Mouse (Mus musculus) adrenal gland, postnatal 14 days (tissue): ENCODE data around the gene Cep164. TPM values are rescaled to one million over a fixed set of nuclear protein-coding genes. Genes with fewer than 3 reads are reported as not detected.
"Not testable (repeated sequence)": the region's sequence is repeated elsewhere in the genome, so short reads cannot be mapped to it uniquely, and the experiment has no call there.

Experiments
- DNase-seq: peaks from one replicate; pipeline ENCODE4 v3.0.0; 2021; ENCODE audit warnings: mixed read lengths
- long read RNA-seq, 2 experiments: library from polyadenylated mRNA; stranded (forward); transcript quantifications; one replicate each; pipeline ENCODE4 v2.0.0; 2021
- total RNA-seq: library from RNA; stranded (reverse); gene quantifications from 2 replicates; pipeline ENCODE4 v1.2.3, GENCODE M21; 2021

Gene Cep164
- 12.4 and 13.1 TPM in 2 replicates for total RNA-seq
- long read RNA-seq, experiment 1, full-length matches to known transcripts, result 1 of 3 reads
- long read RNA-seq, experiment 1, partial matches to known transcripts, result 2 of 3 reads
- long read RNA-seq, experiment 1, other reads (novel, unspliced or antisense), result 0 of 3 reads
- long read RNA-seq, experiment 2, partial matches to known transcripts, result 3 of 3 reads
- long read RNA-seq, experiment 2, other reads (novel, unspliced or antisense), result 0 of 3 reads

DNA sequence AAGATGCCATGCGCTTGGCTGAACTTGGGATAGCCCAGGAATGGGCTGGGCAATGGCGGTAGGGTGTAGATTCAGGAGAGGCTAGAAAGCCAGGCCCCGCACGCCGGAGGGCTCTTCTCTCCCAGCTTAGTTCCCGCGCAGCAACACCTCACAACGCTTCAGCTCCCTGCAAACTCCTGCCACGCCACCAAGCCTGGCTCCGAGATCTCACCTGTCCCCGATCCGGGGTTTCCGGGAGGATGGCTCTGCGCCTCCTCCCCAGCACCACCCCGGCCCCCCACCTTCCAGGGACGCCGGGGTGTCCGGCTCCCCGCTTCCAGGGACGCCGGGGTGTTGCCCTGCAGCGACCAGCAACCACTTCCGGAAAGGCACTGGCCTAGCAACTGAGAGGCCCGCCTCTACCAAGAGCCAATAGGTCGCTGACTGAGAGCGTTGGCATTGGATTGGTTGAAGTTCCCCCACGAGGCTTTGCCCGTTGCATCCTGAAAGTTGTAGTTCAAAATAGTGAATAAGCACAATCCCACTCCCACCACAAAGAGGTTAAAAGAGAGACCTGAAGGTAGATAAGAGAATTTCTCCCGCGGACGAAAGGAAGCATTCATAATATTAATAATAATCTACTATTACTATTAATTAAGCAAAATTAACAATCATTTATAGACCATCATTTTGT is at the start of gene Cep164:
Gene Cep164 (minus strand): TSS at position 401 of the 673 bp plus-strand sequence.
- peak; percentile 94 for DNase-seq

DNA sequence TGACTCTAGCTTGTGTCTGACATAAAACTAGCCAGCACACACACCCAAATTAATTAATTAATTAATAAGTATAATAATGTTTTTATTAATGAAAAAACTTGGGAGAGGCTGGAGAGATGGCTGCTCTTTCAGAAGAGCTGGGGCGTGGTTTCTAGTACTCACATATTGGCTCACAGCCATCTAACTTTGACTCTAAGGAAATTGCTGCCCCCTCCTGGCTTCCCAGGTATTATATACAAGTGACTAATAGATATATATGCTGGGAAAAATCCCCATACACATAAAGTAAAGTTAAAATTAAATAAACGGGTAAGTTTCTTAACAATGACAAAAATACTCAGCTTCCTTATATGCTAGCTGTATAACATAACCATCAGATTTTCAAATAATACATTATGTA is 49.4 kb upstream of the Cep164 start:
- peak; percentile 31 for DNase-seq

- DNase-seq, result no peak
These were observed 41.8 kb upstream of the Cep164 start for GRCm38 (mm10) chr9:45870265-45870664.

DNA sequence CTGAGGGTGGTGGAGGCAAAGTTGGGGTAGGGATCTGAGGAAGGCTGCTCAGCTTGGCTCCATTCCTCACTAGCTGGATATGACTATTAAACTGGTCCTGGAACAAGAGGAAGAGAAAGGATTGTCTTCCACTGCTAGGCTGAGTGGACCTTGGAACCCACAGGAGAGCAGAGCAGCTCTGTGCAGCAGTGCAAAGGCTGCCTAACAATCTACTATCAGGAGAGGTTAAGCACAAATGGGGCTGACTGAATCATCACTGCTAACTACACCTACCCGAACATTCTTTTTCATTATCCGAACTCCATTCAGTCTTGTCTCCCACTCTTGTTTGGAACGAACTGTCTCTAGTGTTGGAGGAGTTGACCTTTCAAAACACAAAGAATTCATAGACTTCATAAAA is 40.7 kb upstream of the Cep164 start:
- no peak for DNase-seq

- DNase-seq, result no peak
These were observed 33.3 kb upstream of the Cep164 start for GRCm38 (mm10) chr9:45861813-45862212.

GRCm38 (mm10) chr9:45859364-45859763 is 30.9 kb upstream of the Cep164 start:
- no peak for DNase-seq

GRCm38 (mm10) chr9:45854136-45854535 is 25.6 kb upstream of the Cep164 start:
- DNase-seq, result no peak

DNA sequence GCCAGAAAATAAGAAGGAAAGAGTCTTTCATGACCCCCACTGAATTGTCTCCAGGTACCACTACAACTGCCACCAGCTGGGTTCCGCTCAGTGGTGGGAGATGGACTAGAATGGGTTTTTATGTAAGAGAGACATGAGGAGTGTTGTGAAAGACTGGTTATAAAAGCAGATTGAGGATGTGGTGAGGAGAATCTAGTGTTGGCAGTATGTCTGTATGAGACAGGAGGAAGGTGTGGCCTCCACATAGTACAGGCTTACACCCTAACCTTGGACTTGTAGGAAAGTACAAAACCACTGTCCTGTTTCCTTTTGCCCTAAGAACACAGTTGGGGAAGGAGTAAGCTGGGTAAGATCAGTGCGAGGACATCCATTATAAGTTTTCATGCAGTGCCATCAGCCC is 25.2 kb upstream of the Cep164 start:
- DNase-seq, result no peak

GRCm38 (mm10) chr9:45851776-45852175 is 23.3 kb upstream of the Cep164 start:
- no peak for DNase-seq

- no peak for DNase-seq
These were observed 22.8 kb upstream of the Cep164 start for GRCm38 (mm10) chr9:45851330-45851729.

GRCm38 (mm10) chr9:45850528-45851155 is 22.2 kb upstream of the Cep164 start:
- peak; percentile 43 for DNase-seq

DNA sequence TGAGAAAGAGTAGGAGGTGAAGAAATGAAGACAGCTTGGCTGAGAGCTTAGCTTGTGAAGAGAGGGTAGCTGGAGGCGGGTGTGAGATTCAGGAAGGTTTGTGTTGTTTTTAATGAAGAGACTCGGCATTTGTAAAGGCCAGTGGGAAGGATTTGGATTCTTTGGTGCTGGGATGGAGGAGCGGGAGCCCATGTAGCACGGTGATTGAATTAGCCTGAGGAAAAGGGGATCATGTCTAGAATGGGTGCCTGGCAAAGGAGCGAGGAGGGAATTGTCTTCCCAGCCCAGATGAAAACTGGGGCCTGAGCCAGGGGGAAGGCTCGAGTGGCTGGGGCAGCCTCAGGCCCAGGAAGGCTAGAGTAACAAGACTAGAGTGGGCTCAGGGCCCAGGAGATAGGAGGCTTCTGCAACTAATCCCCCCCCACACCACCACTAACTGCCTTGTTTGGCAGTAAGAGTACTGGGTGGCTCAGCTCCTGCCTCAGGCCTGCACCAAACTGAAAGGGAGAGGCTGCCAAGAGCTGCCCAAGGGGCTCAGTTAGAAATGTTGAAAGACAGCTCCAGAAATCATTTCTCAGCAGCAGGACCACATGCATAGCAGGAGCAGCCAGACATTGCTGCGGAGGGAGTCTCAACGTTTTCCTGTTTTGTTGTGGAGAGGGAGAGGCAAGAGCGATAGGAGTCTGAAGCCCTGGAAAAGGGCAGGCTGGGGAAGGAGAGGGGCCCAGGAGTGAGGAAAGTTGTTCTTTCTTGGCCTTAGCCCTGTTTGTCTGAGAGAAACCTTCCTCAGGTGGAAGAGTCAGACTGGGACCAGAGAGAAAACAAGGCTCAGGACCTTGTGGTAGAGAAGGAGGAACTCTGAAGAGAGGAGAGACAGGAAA is 21.3 kb upstream of the Cep164 start:
- DNase-seq, result peak; percentile 51

GRCm38 (mm10) chr9:45846891-45847460 is 18.5 kb upstream of the Cep164 start:
- DNase-seq, result no peak

GRCm38 (mm10) chr9:45846176-45846575 is 17.7 kb upstream of the Cep164 start:
- not testable (repeated sequence) for DNase-seq

DNA sequence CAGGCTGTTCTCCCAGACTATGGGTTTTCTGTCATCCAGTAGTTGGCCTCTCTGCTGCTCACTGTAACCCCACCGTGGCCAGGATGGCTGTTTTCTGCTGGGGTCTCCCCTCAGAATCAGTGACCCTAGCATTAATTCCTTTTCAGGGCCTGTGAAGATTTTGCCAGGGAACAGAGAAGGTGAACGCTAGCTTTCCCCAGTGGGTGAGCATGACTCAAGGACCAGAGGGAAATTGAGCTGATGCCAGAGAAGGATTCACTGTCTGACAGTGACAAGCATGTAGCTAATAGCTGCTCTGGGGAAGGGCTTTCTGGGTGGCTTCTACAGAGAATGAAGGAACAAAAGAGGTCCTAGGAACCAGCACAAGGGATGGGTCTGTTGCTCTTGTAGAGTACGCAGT is 17.1 kb upstream of the Cep164 start:
- DNase-seq, result peak; percentile 32

GRCm38 (mm10) chr9:45843780-45844179 is 15.3 kb upstream of the Cep164 start:
- DNase-seq, result no peak

DNA sequence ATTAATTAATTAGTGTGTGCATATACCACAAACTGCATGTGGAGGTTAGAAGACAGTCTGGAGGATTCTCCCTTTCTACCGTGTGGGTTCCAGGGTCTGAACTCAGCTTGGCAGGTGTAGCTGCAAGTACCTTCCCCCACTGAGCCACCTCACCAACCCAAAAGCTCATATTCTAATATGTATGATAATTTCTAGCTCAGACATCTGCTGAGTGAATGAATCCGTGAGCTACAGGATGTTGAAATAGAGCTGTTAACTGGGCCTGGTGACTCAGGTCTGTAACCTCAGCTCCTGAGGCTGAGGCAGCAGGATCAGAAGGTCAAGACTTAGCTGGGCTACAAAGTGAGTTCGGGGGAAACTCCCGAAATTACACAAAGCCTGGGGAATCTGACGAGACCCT is 14.5 kb upstream of the Cep164 start:
- no peak for DNase-seq

- no peak for DNase-seq
These were observed 13.0 kb upstream of the Cep164 start for GRCm38 (mm10) chr9:45841458-45841857.

DNA sequence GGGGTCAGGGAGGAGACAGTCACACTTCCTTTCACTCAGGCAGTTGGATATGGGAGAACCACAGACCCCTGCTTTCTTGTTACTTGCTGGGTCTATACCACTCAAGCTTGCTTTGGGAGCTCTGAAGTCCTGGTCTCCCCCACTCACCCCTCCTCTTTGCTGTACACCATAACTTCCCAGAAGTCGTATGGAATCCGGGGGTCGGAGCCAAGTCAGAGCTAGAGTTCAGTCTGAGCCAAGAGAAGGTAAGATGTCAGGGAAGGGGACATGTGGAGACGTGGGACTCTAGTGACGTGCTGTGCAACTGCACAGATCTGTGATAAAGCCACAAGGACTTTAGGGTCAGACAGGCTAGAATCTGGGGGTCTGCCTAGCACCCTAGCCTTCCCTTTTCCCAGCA is 11.8 kb upstream of the Cep164 start:
- DNase-seq, result no peak

DNA sequence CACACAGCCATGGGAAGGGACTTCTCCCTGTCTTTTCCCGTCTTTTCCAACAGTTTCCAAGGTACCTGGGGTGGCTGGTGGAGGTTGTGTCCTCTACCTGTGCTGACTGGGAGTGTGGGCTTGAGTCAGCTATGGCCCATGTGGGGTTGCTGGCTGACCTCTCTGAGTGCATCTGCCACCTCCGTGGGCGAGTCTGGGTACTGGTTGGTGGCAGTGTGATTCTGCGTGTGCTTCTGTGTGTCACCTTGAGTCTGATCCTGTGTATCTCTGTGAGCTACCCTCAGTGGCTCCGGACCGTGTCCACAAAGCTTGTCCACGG is 11.4 kb upstream of the Cep164 start:
- no peak for DNase-seq

- peak; percentile 44 for DNase-seq
These were observed 10.9 kb upstream of the Cep164 start for GRCm38 (mm10) chr9:45839139-45839981.
